Mouse (Mus musculus) testis, adult 2 months (tissue): ENCODE measurements around the gene Dtnb.

ENCODE experiments used
- CTCF ChIP-seq: fragments of 200-500 bp; IDR thresholded peaks from 2 replicates; pipeline ENCODE4 v1.5.1; 2012; ENCODE audit warnings: low read depth, mild to moderate bottlenecking, inconsistent platforms, low read length, moderate library complexity; ENCODE audit not compliant: control insufficient read depth, insufficient read depth, insufficient replicate concordance
- POLR2A ChIP-seq: fragments of 200-500 bp; IDR thresholded peaks from 2 replicates; pipeline ENCODE4 v1.6.1; 2012; ENCODE audit warnings: low read depth, mild to moderate bottlenecking, inconsistent platforms, low read length, moderate library complexity; ENCODE audit not compliant: control insufficient read depth

DNA sequence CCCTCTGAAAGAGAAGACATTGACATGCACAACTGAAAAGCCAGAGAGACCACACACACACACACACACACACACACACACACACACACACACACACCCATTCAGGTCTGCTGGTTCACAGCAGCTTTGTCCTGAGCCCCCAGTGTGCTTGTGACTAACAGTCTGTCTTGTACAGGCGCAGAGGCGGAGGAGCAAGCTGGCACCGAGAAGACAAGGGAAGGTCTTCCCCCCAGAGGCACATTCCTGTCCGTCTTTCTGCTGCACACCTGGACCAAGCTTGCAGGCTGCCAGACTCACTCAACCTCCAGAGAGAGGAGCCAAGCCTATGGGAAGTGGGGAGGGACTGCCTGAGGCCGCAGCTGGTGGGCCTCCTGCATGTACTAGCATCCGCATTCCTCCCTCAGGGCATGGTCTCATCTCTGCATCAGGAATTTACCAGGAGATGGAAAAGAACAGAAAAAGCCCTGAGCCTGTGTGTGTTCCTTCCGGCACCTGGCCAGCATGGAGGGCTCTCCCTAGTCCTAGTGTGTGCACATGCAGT, 208.8 kb downstream of the Dtnb start:
- TF ChIP-seq CTCF = no peak
- TF ChIP-seq POLR2A = no peak
